Mouse (Mus musculus) midbrain, postnatal 0 days (tissue): ENCODE data around the gene Gm4744. TPM values are rescaled to one million over a fixed set of nuclear protein-coding genes. Genes with fewer than 3 reads are reported as not detected.
"Not testable (repeated sequence)": the region's sequence is repeated elsewhere in the genome, so short reads cannot be mapped to it uniquely, and the experiment has no call there.

Experiments used
- ATAC-seq: fragments of 200-750 bp; cut with Nextera tagmentation; 2 replicates; pipeline ENCODE4 v1.8.0; 2017; ENCODE audit warnings: moderate number of reproducible peaks, mild to moderate bottlenecking, moderate TSS enrichment, moderate library complexity; ENCODE audit not compliant: low FRiP score
- DNase-seq: peaks from one replicate; pipeline ENCODE4 v3.0.0-alpha.2; 2015; ENCODE audit warnings: low spot score
- H3K27ac ChIP-seq: fragments of 300-500 bp; sonication (generic); 2 replicates; pipeline ENCODE4 v1.5.1; 2014; ENCODE audit warnings: low read depth, mild to moderate bottlenecking, low read length, mixed read lengths
- H3K27me3 ChIP-seq: fragments of 300-500 bp; sonication (generic); 2 replicates; pipeline ENCODE4 v1.6.1; 2014; ENCODE audit warnings: low read length, control low read depth, mixed read lengths; ENCODE audit not compliant: insufficient read depth
- H3K36me3 ChIP-seq: fragments of 300-500 bp; sonication (generic); 2 replicates; pipeline ENCODE4 v1.6.1; 2014; ENCODE audit warnings: low read length, control low read depth, mixed read lengths; ENCODE audit not compliant: insufficient read depth
- H3K4me1 ChIP-seq: fragments of 300-500 bp; sonication (generic); 2 replicates; pipeline ENCODE4 v1.6.1; 2014; ENCODE audit warnings: mild to moderate bottlenecking, control low read depth, antibody characterized with exemption, low read length, mixed read lengths; ENCODE audit not compliant: insufficient read depth
- H3K4me2 ChIP-seq: fragments of 300-500 bp; sonication (generic); 2 replicates; pipeline ENCODE4 v1.6.1; 2014; ENCODE audit warnings: low read depth, mild to moderate bottlenecking, low read length, mixed read lengths; ENCODE audit not compliant: poor library complexity, severe bottlenecking
- H3K4me3 ChIP-seq: fragments of 300-500 bp; sonication (generic); 2 replicates; pipeline ENCODE4 v1.5.1; 2014; ENCODE audit warnings: low read depth, mild to moderate bottlenecking, low read length, moderate library complexity
- H3K9ac ChIP-seq: fragments of 300-500 bp; sonication (generic); replicated peaks from 2 replicates; pipeline ENCODE4 v1.6.1; 2014; ENCODE audit warnings: mild to moderate bottlenecking, low read length, moderate library complexity, mixed read lengths; ENCODE audit not compliant: poor library complexity, severe bottlenecking
- H3K9me3 ChIP-seq: fragments of 300-500 bp; sonication (generic); 2 replicates; pipeline ENCODE4 v1.6.1; 2016; ENCODE audit warnings: low read length, control low read depth
- CTCF ChIP-seq: IDR thresholded peaks from 2 replicates; pipeline ENCODE4 v1.5.1; 2016; ENCODE audit warnings: antibody characterized with exemption, mild to moderate bottlenecking
- WGBS: fragments of 180-500 bp; shearing (Covaris S2); extraction: QIAGEN DNeasy Blood & Tissue Kit; methylation state at CpG from one replicate; pipeline ENCODE4 v1.1.7; 2014; 5-methylcytosine and 5-hydroxymethylcytosine counted together
- polyA plus RNA-seq: library from polyadenylated mRNA; unstranded; fragments of >200 nt; fragmentation: Nextera tagmentation; extraction: Ambion mirVana; gene quantifications from 2 replicates; pipeline ENCODE4 v1.2.1, GENCODE M21; 2015
- total RNA-seq: library from RNA; depleted of rRNA; stranded (reverse); fragments of >200 nt; gene quantifications from 2 replicates; pipeline ENCODE4 v1.2.3, GENCODE M21; 2014; rRNA removed

Gm4744 gene
- total RNA-seq: not detected in 2 replicates
- polyA plus RNA-seq: not detected in 2 replicates

- ATAC-seq (no peak), DNase-seq (no peak)
- TF ChIP-seq CTCF: no peak
- Histone ChIP-seq H3K36me3 (no peaks in the 10 kb centered on the region), H3K27ac (no peak within 1 kb of the TSS), H3K4me1 (no peaks in the 10 kb centered on the region), H3K9ac (no peak within 1 kb of the TSS), H3K4me3 (no peak within 1 kb of the TSS), H3K27me3 (no peaks in the 10 kb centered on the region), H3K9me3 (no peaks in the 10 kb centered on the region), H3K4me2 (no peak within 1 kb of the TSS)
Observed at GRCm38 (mm10) chr6:40951770-40952169, at the start of gene Gm4744. Gene Gm4744, minus strand, starts transcription at chr6:40951870.

GRCm38 (mm10) chr6:40999379-40999778, 47.7 kb upstream of the Gm4744 start, which contains the start of gene Gm2663:
Gene Gm2663, minus strand, starts transcription at chr6:40999479.
- not testable (repeated sequence) for H3K9ac ChIP-seq, H3K4me2 ChIP-seq, H3K9me3 ChIP-seq, H3K4me1 ChIP-seq, H3K4me3 ChIP-seq, DNase-seq, H3K27ac ChIP-seq, ATAC-seq, H3K27me3 ChIP-seq, H3K36me3 ChIP-seq

- not testable (repeated sequence) for H3K36me3 ChIP-seq, ATAC-seq, H3K9ac ChIP-seq, H3K4me1 ChIP-seq, H3K4me3 ChIP-seq, H3K27me3 ChIP-seq, H3K9me3 ChIP-seq, H3K4me2 ChIP-seq, H3K27ac ChIP-seq, DNase-seq
- WGBS: 94% methylated on average over 2 of the region's 2 CpGs
Observed at GRCm38 (mm10) chr6:40964454-40964853, 12.8 kb upstream of the Gm4744 start, which contains the start of gene 1810009J06Rik. Gene 1810009J06Rik, plus strand, starts transcription at chr6:40964754.

- no peak for TF ChIP-seq CTCF
- H3K4me2 ChIP-seq: no peak overlapping the region
- H3K36me3 ChIP-seq: no peaks in the 10 kb centered on the region
- H3K4me3 ChIP-seq: no peak overlapping the region
- H3K4me1 ChIP-seq: no peaks in the 10 kb centered on the region
- no peak overlapping the region for H3K9ac ChIP-seq
- H3K9me3 ChIP-seq: no peaks in the 10 kb centered on the region
- no peak overlapping the region for H3K27ac ChIP-seq
- DNase-seq (no peak), ATAC-seq (no peak)
- WGBS: 66% methylated on average over 2 of the region's 2 CpGs
- no peaks in the 10 kb centered on the region for H3K27me3 ChIP-seq
Observed at GRCm38 (mm10) chr6:40953716-40954115, 2.0 kb upstream of the Gm4744 start.

- no peak for TF ChIP-seq CTCF
- Histone ChIP-seq H3K36me3 (no peaks in the 10 kb centered on the region), H3K4me2 (no peak within 1 kb of the TSS), H3K9ac (no peak within 1 kb of the TSS), H3K9me3 (no peaks in the 10 kb centered on the region), H3K4me3 (no peak within 1 kb of the TSS), H3K27me3 (no peaks in the 10 kb centered on the region), H3K27ac (no peak within 1 kb of the TSS), H3K4me1 (no peaks in the 10 kb centered on the region)
- WGBS: 93% methylated on average over 10 of the region's 10 CpGs
- DNase-seq (no peak), ATAC-seq (no peak)
Observed at GRCm38 (mm10) chr6:40940457-40940856, 11.2 kb downstream of the Gm4744 start, which contains the start of gene 1700074P13Rik. Gene 1700074P13Rik, minus strand, starts transcription at chr6:40940557.

- ATAC-seq (no peak), DNase-seq (no peak)
- Histone ChIP-seq H3K9me3 (no peaks in the 10 kb centered on the region), H3K4me3 (no peak overlapping the region), H3K9ac (no peak overlapping the region), H3K4me1 (no peaks in the 10 kb centered on the region), H3K4me2 (no peak overlapping the region), H3K36me3 (no peaks in the 10 kb centered on the region), H3K27me3 (no peaks in the 10 kb centered on the region), H3K27ac (no peak overlapping the region)
- TF ChIP-seq CTCF: no peak
- 86% methylated on average over 4 of the region's 4 CpGs for WGBS
Observed at GRCm38 (mm10) chr6:40919954-40920353, 31.7 kb downstream of the Gm4744 start.
